ENCODE assay signal across 15 mouse cellular contexts in the genomic region with DNA sequence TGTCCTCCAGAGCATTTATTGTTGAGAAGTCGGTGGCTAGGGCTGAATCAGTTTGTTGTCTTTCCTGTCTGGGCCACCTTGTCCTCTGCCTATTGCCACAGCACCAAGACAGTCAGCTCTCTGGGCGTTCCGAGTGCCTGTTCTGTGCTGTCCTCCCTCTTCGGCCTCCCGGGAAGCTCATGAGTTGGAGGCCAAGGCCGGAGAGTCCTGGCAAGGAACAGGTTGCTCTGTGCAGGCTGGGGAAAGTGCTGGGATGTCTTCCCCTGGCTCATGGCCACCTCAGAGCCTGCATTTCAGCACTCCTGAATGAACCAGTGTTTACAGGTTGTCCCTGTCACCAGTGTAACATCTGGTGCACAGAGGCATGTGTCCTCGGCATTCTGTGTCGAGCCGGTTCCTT. TPM values are rescaled to one million over a fixed set of nuclear protein-coding genes. Genes with fewer than 3 reads are reported as not detected.
DNase-seq lines count a peak whose midpoint lies in the region; ATAC-seq and TF ChIP-seq lines count a peak whose summit lies in the region.
"Had no signal": no experiment of that assay in that cellular context is flagged by ENCODE, and none has a peak within 500 bp of the region (broad histone marks: within the 10 kb centered on the region; RNA-seq: fewer than 3 reads in every experiment).

No protein-coding gene starts in this region.

- H3K4me2 ChIP-seq in lung, embryonic 14.5 days: no peak overlapping the region
- no peak overlapping the region for H3K4me2 ChIP-seq in embryonic facial prominence, embryonic 14.5 days (ENCODE audit: low read depth, low read length)
- H3K4me2 ChIP-seq in limb, embryonic 15.5 days: no peak overlapping the region
- H3K4me2 ChIP-seq: heart, embryonic 15.5 days; hindbrain, embryonic 14.5 days; neural tube, embryonic 13.5 days had no signal

- 0 out of 2 replicates have a peak overlapping the region, but pooled peaks have one; percentile 54 for H3K27ac ChIP-seq in lung, embryonic 14.5 days (ENCODE audit: low read depth)
- H3K27ac ChIP-seq in embryonic facial prominence, embryonic 14.5 days (replicated peaks; ENCODE audit: low read depth, low read length): 0 out of 2 replicates have a peak overlapping the region, but pooled peaks have one; percentile 33
- peak overlapping the region; percentile 18 for H3K27ac ChIP-seq in limb, embryonic 15.5 days
- H3K27ac ChIP-seq: heart, embryonic 15.5 days; hindbrain, embryonic 14.5 days; left cerebral cortex, adult 2 months; macrophage; neural tube, embryonic 13.5 days had no signal

- 0 out of 2 replicates have a peak, but pooled peaks have one; percentile 7 for ATAC-seq in lung, embryonic 14.5 days (ENCODE audit: insufficient read depth)
- ATAC-seq in embryonic facial prominence, embryonic 14.5 days (ENCODE audit: low read depth): no peak
- ATAC-seq in limb, embryonic 15.5 days (ENCODE audit: insufficient number of reproducible peaks, low FRiP score, low TSS enrichment, low read depth): no peak
- ATAC-seq: activated CD4-positive, CD25-positive, alpha-beta regulatory T cell, adult 4 months; CD4-positive, CD25-positive, alpha-beta regulatory T cell, adult 4 months had no signal

- 0 out of 2 replicates have a peak, but pooled peaks cover 7% of the 10 kb centered on the region for H3K4me1 ChIP-seq in lung, embryonic 14.5 days (ENCODE audit: insufficient read depth)
- H3K4me1 ChIP-seq in embryonic facial prominence, embryonic 14.5 days (ENCODE audit: control insufficient read depth, insufficient read depth, low read length): no peaks in the 10 kb centered on the region
- peaks cover 23% of the 10 kb centered on the region for H3K4me1 ChIP-seq in limb, embryonic 15.5 days

- H3K9me3 ChIP-seq in lung, embryonic 14.5 days (ENCODE audit: low read depth, low read length): no peaks in the 10 kb centered on the region
- H3K9me3 ChIP-seq in embryonic facial prominence, embryonic 14.5 days (ENCODE audit: control insufficient read depth, low read length): no peaks in the 10 kb centered on the region
- H3K9me3 ChIP-seq in limb, embryonic 15.5 days: no peaks in the 10 kb centered on the region
- H3K9me3 ChIP-seq: heart, embryonic 15.5 days; neural tube, embryonic 13.5 days had no signal

- no peak overlapping the region for H3K9ac ChIP-seq in lung, embryonic 14.5 days
- no peak overlapping the region for H3K9ac ChIP-seq in embryonic facial prominence, embryonic 14.5 days (ENCODE audit: low read depth, low read length)
- H3K9ac ChIP-seq in limb, embryonic 15.5 days: no peak overlapping the region
- H3K9ac ChIP-seq: heart, embryonic 15.5 days; hindbrain, embryonic 14.5 days; neural tube, embryonic 13.5 days had no signal

- no peak overlapping the region for H3K4me3 ChIP-seq in lung, embryonic 14.5 days (ENCODE audit: low read depth, low read length)
- no peak overlapping the region for H3K4me3 ChIP-seq in embryonic facial prominence, embryonic 14.5 days (ENCODE audit: low read depth, low read length)
- no peak overlapping the region for H3K4me3 ChIP-seq in limb, embryonic 15.5 days
- H3K4me3 ChIP-seq: heart, embryonic 15.5 days; left cerebral cortex, adult 2 months; neural tube, embryonic 13.5 days had no signal

- WGBS in lung, embryonic 14.5 days: 63% methylated on average over 9 of the region's 9 CpGs
- WGBS in embryonic facial prominence, embryonic 14.5 days: 71% methylated on average over 9 of the region's 9 CpGs
- 67% methylated on average over 9 of the region's 9 CpGs for WGBS in limb, embryonic 15.5 days

- no peak for TF ChIP-seq CTCF in lung, embryonic 14.5 days (IDR thresholded peaks at IDR 0.05; ENCODE audit: low read depth)

- peak; percentile 45 for DNase-seq in gastrocnemius, postnatal 25 days
- no peak for DNase-seq in gastrocnemius, postnatal 4 days (ENCODE audit: low spot score in 2 of 2)
- DNase-seq in lung, embryonic 14.5 days: no peak
- no peak for DNase-seq in lung, postnatal 36 days
- no peak for DNase-seq in embryonic facial prominence, embryonic 14.5 days (ENCODE audit: low spot score)
- DNase-seq in right cerebral cortex, postnatal 25 days: no peak
- no peak for DNase-seq in kidney, adult 18-20 months

- H3K36me3 ChIP-seq in lung, embryonic 14.5 days (ENCODE audit: insufficient read depth): no peaks in the 10 kb centered on the region
- no peaks in the 10 kb centered on the region for H3K36me3 ChIP-seq in embryonic facial prominence, embryonic 14.5 days (ENCODE audit: control insufficient read depth, insufficient read depth, low read length)
- H3K36me3 ChIP-seq in limb, embryonic 15.5 days: no peaks in the 10 kb centered on the region
- H3K36me3 ChIP-seq: heart, embryonic 15.5 days; neural tube, embryonic 13.5 days had no signal

- H3K27me3 ChIP-seq in lung, embryonic 14.5 days (ENCODE audit: insufficient read depth, low read length): no peaks in the 10 kb centered on the region
- no peaks in the 10 kb centered on the region for H3K27me3 ChIP-seq in embryonic facial prominence, embryonic 14.5 days (replicated peaks; ENCODE audit: control insufficient read depth, insufficient read depth, low read length)
- no peaks in the 10 kb centered on the region for H3K27me3 ChIP-seq in limb, embryonic 15.5 days
- H3K27me3 ChIP-seq: heart, embryonic 15.5 days; neural tube, embryonic 13.5 days had no signal

RNA-seq across cellular contexts. Expression of a gene that starts 39.8 kb away (rescaled TPM):
- total RNA-seq in gastrocnemius, postnatal 25 days (2021): 10 to 100 TPM; 29.1 to 30.2 TPM
- total RNA-seq in gastrocnemius, postnatal 4 days (2021): 10 to 100 TPM; 34.3 to 37.6 TPM
- polyA plus RNA-seq in lung, embryonic 14.5 days (2014; fragmentation: Nextera tagmentation; extraction: Ambion mirVana): 1.8 and 2.8 TPM in 2 replicates
- 2.9 and 3.0 TPM in 2 replicates for polyA plus RNA-seq in embryonic facial prominence, embryonic 14.5 days (2014; fragmentation: Nextera tagmentation; extraction: Ambion mirVana)
- 3.4 and 3.6 TPM in 2 replicates for polyA plus RNA-seq in limb, embryonic 15.5 days (2015; fragmentation: Nextera tagmentation; extraction: Ambion mirVana)

RNA-seq across cellular contexts. Expression of a gene that starts 41.0 kb away (rescaled TPM):
- 10 to 100 TPM in 1 of 2 experiments, 1 to 10 TPM in 1; 9.2 to 11.6 TPM for total RNA-seq in gastrocnemius, postnatal 25 days (2021)
- total RNA-seq in gastrocnemius, postnatal 4 days (2021): 10 to 100 TPM; 24.9 to 25.4 TPM
- polyA plus RNA-seq in lung, embryonic 14.5 days (2014; fragmentation: Nextera tagmentation; extraction: Ambion mirVana): 28.2 and 35.3 TPM in 2 replicates
- 26.1 and 30.6 TPM in 2 replicates for polyA plus RNA-seq in embryonic facial prominence, embryonic 14.5 days (2014; fragmentation: Nextera tagmentation; extraction: Ambion mirVana)
- 30.6 and 33.9 TPM in 2 replicates for polyA plus RNA-seq in limb, embryonic 15.5 days (2015; fragmentation: Nextera tagmentation; extraction: Ambion mirVana)

RNA-seq across cellular contexts. Expression of a gene that starts 56.0 kb away (rescaled TPM):
- 100 to 1,000 TPM; 364 to 390 TPM for total RNA-seq in gastrocnemius, postnatal 25 days (2021)
- total RNA-seq in gastrocnemius, postnatal 4 days (2021): 100 to 1,000 TPM; 919 to 955 TPM
- polyA plus RNA-seq in lung, embryonic 14.5 days (2014; fragmentation: Nextera tagmentation; extraction: Ambion mirVana): 799 and 802 TPM in 2 replicates
- 800 and 852 TPM in 2 replicates for polyA plus RNA-seq in embryonic facial prominence, embryonic 14.5 days (2014; fragmentation: Nextera tagmentation; extraction: Ambion mirVana)
- polyA plus RNA-seq in limb, embryonic 15.5 days (2015; fragmentation: Nextera tagmentation; extraction: Ambion mirVana): 509 and 665 TPM in 2 replicates
